Mouse (Mus musculus) c-Kit-positive CD71-positive TER-119-positive erythroid progenitor cells, embryonic 14.5 days (primary cell): ENCODE results near the gene Arrdc3.
"Not testable (repeated sequence)": the region's sequence is repeated elsewhere in the genome, so short reads cannot be mapped to it uniquely, and the experiment has no call there.

Source experiments
- DNase-seq: peaks from one replicate; pipeline ENCODE4 v3.0.0-alpha.2; 2013; ENCODE audit warnings: low spot score

Arrdc3 gene

GRCm38 (mm10) chr13:80883190-80883589 lies at the start of gene Arrdc3:
TSS of gene Arrdc3 (plus strand) at chr13:80883384.
- DNase-seq: peak; percentile 93

DNA sequence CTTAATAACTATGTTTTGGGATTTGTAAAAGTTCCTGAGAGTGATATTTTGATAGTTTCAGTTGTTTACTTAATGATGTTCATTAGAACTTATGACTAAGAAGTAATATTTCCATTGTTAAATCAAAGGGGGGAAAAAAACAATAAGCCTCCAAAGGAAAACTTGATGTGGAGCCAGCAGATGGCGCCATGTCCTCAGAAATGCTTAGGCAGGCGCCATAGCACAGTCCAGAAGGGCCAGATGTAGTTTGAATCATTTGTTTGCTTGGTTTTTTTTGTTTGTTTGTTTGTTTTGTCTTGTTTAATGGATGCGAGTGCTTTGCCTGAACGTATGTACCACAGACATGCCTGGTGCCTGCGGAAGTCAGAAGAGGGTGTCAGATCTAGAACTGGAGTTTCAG lies 21.0 kb upstream of the Arrdc3 start:
- DNase-seq: peak; percentile 44

DNA sequence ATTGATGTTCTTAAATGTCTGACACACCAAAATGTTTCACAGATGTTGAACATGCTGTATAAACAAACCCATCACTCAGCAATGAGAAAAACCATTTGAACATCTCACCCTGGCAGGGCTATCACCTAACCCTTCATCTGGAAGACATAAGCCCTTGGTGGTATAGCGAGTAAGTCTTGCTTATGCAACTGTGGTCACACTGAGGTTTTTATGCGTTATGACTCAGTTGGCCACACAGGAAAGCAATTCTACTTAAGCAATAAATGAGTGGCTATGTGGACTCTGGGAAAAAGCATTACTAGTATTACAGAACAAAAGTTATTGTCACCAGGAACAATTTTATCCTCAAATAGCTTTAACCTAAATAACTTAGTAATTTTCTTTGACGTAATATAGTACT lies 19.0 kb upstream of the Arrdc3 start:
- no peak for DNase-seq

DNA sequence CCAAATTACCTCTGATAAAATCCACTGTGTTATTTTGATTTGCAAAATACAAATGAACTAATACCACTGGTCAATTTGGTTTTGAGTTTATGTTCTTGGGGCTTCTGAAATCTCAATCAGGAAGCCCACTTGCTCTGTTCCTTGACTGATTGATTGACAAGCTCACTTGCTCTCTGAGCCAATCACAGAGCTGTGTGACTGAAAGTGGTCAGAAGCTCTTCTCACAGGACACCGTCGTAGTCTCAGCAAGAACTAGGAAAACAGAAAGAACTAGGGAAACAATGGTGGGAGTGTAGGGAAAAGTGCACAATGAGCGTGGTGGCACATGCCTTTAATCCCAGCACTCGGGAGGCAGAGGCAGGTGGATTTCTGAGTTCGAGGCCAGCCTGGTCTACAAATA lies 8.1 kb upstream of the Arrdc3 start:
- no peak for DNase-seq

DNA sequence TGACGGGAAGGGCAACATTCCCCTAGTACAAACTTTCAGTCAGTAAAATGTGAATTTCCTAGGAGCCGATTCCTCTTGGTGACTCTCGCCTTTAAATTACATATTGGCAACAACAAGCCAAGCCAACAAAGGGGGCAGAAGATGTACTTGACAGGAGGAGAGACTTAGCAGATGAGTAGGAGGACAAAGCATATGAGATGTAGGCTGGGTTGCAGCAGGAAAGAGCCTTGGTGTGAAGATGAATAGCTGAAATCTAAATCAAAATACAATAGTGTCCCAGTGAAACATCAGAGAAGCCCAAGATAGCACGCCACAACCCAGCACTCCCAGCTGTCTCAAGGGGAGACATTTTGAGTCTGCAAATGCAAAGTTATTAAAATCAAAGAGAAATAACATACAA lies 2.4 kb upstream of the Arrdc3 start:
- no peak for DNase-seq

DNA sequence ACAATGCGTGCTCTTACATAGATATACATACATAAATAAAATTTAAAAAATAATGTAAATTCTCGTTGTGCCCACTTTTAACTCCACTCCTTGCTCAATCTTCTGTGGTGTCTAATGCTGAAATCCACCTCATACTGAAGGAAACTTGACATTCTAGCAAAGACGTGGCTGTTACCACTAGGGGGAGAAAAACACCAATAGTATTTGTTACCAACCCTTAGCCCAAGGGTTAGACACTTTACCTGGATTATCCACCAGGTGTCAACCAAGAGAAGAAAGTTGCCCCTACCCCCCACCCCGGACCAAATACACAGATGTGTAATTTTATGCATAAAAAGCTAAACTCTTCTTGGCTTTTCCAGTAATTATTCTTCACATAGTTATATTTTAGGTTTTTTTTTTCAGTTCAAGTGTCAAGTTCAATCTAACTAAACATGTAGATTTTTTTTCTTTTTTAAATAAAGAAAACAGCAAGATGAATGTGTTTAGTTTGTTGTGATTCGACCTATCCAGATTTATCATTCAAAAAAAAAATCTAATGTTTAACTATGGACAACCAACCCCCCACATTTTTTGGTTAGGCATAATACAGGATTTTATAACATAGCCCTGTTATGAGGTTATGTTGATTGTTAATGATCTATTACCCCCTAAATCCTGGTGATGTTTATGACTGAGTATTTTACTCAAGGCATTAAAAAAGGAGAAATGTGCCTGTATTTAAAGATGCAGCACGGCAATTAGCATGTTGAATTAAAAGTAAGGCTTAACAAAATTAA lies 1.3 kb upstream of the Arrdc3 start:
- peak; percentile 82 for DNase-seq

- peak; percentile 52 for DNase-seq
Measured at GRCm38 (mm10) chr13:80882716-80883135, 458 bp upstream of the Arrdc3 start.

GRCm38 (mm10) chr13:80883649-80884376 lies 629 bp downstream of the Arrdc3 start:
- peak; percentile 56 for DNase-seq

DNA sequence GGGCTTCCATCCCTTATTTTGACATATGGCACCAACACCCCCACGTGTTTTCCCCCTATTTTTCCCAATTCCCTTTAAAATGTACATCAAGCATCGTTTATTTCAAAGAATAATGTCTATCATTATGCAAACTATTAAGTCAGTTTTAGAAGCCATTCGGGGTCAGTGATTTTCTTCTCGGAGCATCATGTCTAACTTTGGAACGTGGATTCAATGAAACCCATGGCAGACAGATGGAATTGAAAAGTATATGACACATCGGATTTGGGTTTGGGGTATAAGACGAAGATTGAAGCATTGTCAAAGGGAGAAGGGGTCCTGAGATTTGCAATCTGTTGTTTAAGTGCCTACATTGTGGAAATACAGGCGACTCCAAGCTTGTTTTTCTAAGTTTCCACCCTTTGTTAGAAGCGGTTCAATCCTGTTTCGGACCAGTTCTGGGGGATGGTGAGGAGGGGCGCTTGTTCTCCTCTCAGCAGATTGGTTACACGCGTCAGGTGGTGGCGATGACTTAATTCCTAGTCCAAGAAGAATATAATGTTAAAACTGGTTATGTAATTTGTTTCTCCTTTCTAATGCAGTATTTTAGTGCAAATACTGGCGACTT lies 1.3 kb downstream of the Arrdc3 start:
- peak; percentile 83 for DNase-seq

- DNase-seq: peak; percentile 95
Measured at GRCm38 (mm10) chr13:80885103-80885833, 2.1 kb downstream of the Arrdc3 start.

DNA sequence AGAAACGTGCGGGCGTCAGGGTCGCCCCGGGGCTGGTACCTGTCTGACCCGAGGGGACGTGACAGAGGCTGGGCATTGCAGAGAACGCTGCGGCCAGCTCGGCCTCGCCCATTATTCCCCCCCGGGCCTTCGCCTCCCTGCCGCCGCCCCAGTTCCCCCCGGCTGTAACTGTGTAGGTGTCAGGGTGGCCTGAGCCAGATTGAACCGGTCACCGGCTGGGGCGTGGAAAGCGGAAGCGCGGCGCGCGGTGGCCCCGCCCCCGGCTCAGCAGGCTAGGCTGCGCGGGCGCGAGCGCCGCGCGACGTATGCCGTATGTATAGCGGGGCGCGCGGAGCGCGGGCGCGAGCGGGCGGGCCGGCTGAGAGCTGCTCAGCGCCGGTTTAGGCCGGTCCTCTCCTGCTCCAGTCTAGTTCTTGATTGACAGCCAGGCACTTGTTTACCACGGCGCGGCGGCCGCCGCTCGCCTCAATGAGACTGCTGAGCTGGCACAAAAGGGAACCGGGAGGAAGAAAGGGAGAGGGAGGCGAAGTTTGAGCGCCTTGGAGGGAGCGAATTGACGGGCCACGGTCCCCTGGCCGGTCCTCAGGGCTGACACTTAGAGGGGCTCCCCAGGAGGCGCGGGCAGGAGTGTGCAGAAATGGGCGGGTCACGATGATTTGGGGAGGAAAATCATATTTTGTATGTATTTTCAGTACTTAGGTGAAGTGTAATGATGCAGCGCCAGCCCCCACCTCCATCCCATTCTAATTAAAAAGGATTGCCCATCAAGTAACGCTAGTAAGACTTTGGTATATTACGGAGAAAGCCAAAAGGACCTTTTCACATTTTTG lies 2.9 kb downstream of the Arrdc3 start:
- peak; percentile 93 for DNase-seq

- peak; percentile 28 for DNase-seq
Measured at GRCm38 (mm10) chr13:80886664-80887210, 3.6 kb downstream of the Arrdc3 start.

- DNase-seq: no peak
Measured at GRCm38 (mm10) chr13:80887842-80888241, 4.7 kb downstream of the Arrdc3 start.

GRCm38 (mm10) chr13:80894928-80895327 lies 11.7 kb downstream of the Arrdc3 start:
- not testable (repeated sequence) for DNase-seq

DNA sequence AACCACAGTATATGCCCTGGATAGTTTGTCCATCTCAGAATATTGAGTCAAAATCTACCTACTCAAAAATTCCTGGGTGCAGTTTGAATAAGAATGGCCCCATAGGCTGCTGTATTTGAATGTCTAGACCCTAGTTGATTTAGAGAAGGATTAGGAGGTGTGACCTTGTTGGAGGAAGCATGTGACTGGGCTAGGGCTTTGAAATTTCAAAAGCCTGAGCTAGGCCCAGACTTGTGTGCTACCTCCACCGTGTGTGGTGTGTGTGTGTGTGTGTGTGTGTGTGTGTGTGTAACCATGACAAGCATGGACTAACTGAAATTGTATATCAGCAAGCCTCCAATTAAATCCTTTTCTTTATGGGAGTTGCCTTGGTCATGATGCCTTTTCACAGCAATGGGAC lies 14.2 kb downstream of the Arrdc3 start:
- DNase-seq: no peak

- no peak for DNase-seq
Measured at GRCm38 (mm10) chr13:80898095-80898494, 14.9 kb downstream of the Arrdc3 start.

GRCm38 (mm10) chr13:80899435-80900029 lies 16.3 kb downstream of the Arrdc3 start:
- DNase-seq: no peak

- DNase-seq: no peak
Measured at GRCm38 (mm10) chr13:80901432-80901831, 18.2 kb downstream of the Arrdc3 start.

- DNase-seq: no peak
Measured at GRCm38 (mm10) chr13:80902796-80903195, 19.6 kb downstream of the Arrdc3 start.

DNA sequence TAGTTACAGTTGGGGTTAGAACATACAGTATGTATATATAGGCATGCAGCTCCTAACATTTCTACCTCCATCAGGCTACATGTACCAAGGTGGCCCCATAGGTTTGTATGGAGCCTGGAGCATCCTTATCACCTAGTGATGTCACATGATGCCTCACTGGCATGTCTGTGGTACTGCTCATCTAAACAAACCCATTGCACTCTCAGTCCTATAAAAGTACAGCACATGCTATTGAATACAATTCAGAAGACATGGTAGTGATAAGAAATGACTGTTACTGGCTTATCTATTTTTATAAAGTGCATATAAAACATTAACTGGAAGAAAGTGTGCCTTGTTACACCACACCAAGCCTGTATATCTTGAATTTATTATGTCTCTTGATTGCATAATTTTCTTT lies 30.2 kb downstream of the Arrdc3 start:
- no peak for DNase-seq

DNA sequence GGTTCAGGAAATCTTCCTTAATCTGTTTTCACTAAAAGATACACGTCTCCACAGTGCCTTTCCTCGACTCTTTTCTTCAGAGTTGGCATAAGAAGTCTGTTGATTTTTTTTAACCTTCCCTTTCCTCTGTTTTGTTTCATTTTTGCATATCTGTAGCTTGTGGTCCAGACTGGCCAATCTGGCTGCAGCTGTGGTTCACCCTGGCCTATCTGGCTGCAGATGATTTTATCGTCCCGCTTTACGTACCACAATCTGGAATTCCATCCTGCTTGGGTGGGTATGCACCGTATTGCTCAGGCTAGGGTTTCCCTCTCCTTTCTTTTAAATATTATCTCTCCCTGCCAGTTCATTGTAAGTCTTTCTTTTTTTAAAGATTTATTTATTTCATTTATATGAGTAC lies 37.8 kb downstream of the Arrdc3 start:
- no peak for DNase-seq
